Mouse (Mus musculus) limb, embryonic 12.5 days (tissue): ENCODE results near the gene Gm9747. TPM values are rescaled to one million over a fixed set of nuclear protein-coding genes. Genes with fewer than 3 reads are reported as not detected.

ENCODE experiments used
- ATAC-seq: fragments of 200-750 bp; cut with Nextera tagmentation; 2 replicates; pipeline ENCODE4 v1.8.0; 2017; ENCODE audit warnings: low read depth, moderate TSS enrichment; ENCODE audit not compliant: insufficient number of reproducible peaks, insufficient read depth, low FRiP score, low TSS enrichment
- H3K27ac ChIP-seq: fragments of 300-500 bp; sonication (generic); 2 replicates; pipeline ENCODE4 v1.5.1; 2016; ENCODE audit warnings: mild to moderate bottlenecking, moderate library complexity
- H3K27me3 ChIP-seq: fragments of 300-500 bp; sonication (generic); 2 replicates; pipeline ENCODE4 v1.6.1; 2016; ENCODE audit warnings: mild to moderate bottlenecking, moderate library complexity
- H3K36me3 ChIP-seq: fragments of 300-500 bp; sonication (generic); 2 replicates; pipeline ENCODE4 v1.6.1; 2016; ENCODE audit warnings: mild to moderate bottlenecking, moderate library complexity
- H3K4me1 ChIP-seq: fragments of 300-500 bp; sonication (generic); replicated peaks from 2 replicates; pipeline ENCODE4 v1.6.1; 2016
- H3K4me2 ChIP-seq: fragments of 300-500 bp; sonication (generic); 2 replicates; pipeline ENCODE4 v1.6.1; 2016; ENCODE audit warnings: mild to moderate bottlenecking, moderate library complexity
- H3K4me3 ChIP-seq: fragments of 300-500 bp; sonication (generic); replicated peaks from 2 replicates; pipeline ENCODE4 v1.5.1; 2016; ENCODE audit warnings: mild to moderate bottlenecking
- H3K9ac ChIP-seq: fragments of 300-500 bp; sonication (generic); replicated peaks from 2 replicates; pipeline ENCODE4 v1.6.1; 2016; ENCODE audit warnings: mild to moderate bottlenecking, moderate library complexity
- H3K9me3 ChIP-seq: fragments of 300-500 bp; sonication (generic); 2 replicates; pipeline ENCODE4 v1.6.1; 2016; ENCODE audit warnings: mild to moderate bottlenecking, moderate library complexity
- WGBS: fragments of 180-500 bp; shearing (Covaris S2); methylation state at CpG from one replicate; pipeline ENCODE4 v1.1.7; 2016; 5-methylcytosine and 5-hydroxymethylcytosine counted together
- polyA plus RNA-seq: library from polyadenylated mRNA; unstranded; fragments of >200 nt; fragmentation: Nextera tagmentation; extraction: Ambion mirVana; gene quantifications from 2 replicates; pipeline ENCODE4 v1.2.1, GENCODE M21; 2016

The Gm9747 gene
- polyA plus RNA-seq, 1 experiment from 2014 or later = 29.1 TPM

DNA sequence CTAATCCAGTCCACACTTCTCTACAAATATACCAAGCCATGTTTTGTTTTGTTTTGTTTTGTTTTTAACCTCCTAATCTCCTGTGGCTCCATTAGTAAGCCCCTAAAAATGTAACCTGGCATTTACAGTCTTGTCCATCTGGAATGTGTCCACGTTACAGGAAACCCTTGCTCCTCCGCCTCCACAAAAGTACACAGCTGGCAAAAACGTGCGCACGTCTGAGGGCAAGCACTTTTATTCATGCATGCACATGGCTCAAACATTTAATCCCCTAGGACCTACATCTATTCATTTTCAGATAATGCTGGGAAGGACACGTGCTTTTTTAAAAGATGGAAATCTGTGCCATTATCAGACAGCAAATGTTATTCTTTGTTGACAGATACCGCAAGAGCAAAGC, 25.4 kb downstream of the Gm9747 start:
- Histone ChIP-seq H3K9ac (no peak overlapping the region), H3K9me3 (no peaks in the 10 kb centered on the region), H3K27ac (peak overlapping the region; percentile 79), H3K36me3 (peaks cover 12% of the 10 kb centered on the region; the same call in 1 of the 2 replicates), H3K4me2 (no peak overlapping the region), H3K4me3 (no peak overlapping the region), H3K4me1 (peaks cover 51% of the 10 kb centered on the region), H3K27me3 (no peaks in the 10 kb centered on the region)
- WGBS = 15% methylated on average over 7 of the region's 7 CpGs
- no peak for ATAC-seq

DNA sequence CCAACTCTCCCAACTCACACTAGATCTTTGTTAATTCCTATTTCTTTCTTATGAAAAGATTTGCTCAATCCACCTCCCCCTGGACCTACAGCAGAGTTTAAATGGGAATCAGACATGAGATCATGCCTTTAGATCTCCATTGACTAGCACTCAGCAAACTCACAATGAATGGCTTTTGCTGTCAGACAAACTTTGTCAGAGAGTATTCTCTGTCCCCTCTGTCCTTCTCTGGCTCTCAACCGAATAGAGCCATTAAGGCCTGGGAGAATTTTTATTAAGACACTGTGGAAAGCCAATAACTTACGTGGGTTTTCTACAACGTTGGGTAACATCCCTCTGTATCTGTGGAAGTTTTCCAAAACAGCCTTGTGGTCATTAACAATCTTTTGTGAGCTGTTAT, 27.1 kb downstream of the Gm9747 start:
- H3K27me3 ChIP-seq = no peaks in the 10 kb centered on the region
- H3K9ac ChIP-seq = no peak overlapping the region
- peaks cover 13% of the 10 kb centered on the region; the same call in 1 of the 2 replicates for H3K36me3 ChIP-seq
- 55% methylated on average over 3 of the region's 3 CpGs for WGBS
- H3K27ac ChIP-seq = no peak overlapping the region
- H3K9me3 ChIP-seq = no peaks in the 10 kb centered on the region
- no peak overlapping the region for H3K4me3 ChIP-seq
- no peak for ATAC-seq
- peaks cover 47% of the 10 kb centered on the region for H3K4me1 ChIP-seq
- H3K4me2 ChIP-seq = no peak overlapping the region

DNA sequence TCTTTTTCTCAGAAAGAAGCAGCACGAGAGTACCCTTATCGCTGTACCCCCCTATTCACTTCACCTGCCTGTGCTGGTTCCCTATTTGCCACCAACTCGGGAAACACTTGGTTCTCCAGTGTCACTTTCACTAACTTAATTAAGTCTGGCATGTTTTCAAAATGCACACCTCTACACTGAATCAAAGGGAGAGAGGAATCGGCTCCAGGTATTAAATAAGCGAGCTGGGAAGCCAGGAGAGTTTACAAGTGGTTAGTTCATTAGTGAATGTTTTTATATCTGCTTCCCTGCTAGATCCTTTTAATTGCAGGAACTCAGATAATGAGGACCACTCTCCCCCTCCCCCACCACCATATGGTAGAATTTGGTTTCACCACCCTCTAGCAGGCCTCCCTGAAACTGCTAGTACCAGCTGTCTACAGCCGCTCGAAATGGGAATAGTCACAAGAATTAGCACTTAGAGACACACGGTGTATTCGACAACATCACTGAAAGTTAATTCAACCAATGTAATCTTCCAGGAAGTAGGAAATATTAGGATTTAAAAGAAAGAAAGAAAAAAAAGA, 28.2 kb downstream of the Gm9747 start:
- Histone ChIP-seq H3K4me3 (no peak overlapping the region), H3K27ac (0 out of 2 replicates have a peak overlapping the region, but pooled peaks have one; percentile 5), H3K36me3 (peaks cover 9% of the 10 kb centered on the region; the same call in 1 of the 2 replicates), H3K27me3 (no peaks in the 10 kb centered on the region), H3K4me1 (peaks cover 47% of the 10 kb centered on the region), H3K9me3 (no peaks in the 10 kb centered on the region), H3K9ac (no peak overlapping the region), H3K4me2 (no peak overlapping the region)
- 22% methylated on average over 9 of the region's 9 CpGs for WGBS
- ATAC-seq = no peak

DNA sequence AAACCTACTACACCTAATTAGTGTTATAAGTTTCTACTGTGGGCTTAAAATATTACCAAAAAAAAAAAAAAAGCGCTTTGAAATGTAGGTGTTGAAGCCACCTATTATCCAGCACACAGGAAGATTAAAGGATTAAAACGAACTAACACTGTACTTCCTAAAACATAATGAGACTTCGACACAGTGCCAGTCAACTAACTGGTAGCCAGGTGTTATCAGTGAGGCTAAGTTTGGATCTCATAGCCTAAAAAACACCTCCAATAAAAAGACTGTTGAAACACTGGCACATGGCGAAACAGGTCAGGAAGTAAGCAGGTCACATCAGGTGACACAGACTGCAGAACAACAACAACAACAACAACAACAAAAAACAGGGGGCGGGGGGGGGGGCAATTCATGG, 28.7 kb downstream of the Gm9747 start:
- Histone ChIP-seq H3K4me3 (no peak overlapping the region), H3K4me2 (no peak overlapping the region), H3K9ac (no peak overlapping the region), H3K4me1 (peaks cover 47% of the 10 kb centered on the region), H3K9me3 (no peaks in the 10 kb centered on the region), H3K27ac (no peak overlapping the region), H3K36me3 (peaks cover 9% of the 10 kb centered on the region; the same call in 1 of the 2 replicates), H3K27me3 (no peaks in the 10 kb centered on the region)
- WGBS = 30% methylated on average over 5 of the region's 5 CpGs
- ATAC-seq = no peak

- no peaks in the 10 kb centered on the region for H3K9me3 ChIP-seq
- 27% methylated on average over 1 of the region's 1 CpGs for WGBS
- H3K4me1 ChIP-seq = peaks cover 42% of the 10 kb centered on the region
- H3K27ac ChIP-seq = no peak overlapping the region
- H3K4me2 ChIP-seq = no peak overlapping the region
- H3K36me3 ChIP-seq = peaks cover 9% of the 10 kb centered on the region; the same call in 1 of the 2 replicates
- H3K4me3 ChIP-seq = no peak overlapping the region
- no peaks in the 10 kb centered on the region for H3K27me3 ChIP-seq
- no peak for ATAC-seq
- no peak overlapping the region for H3K9ac ChIP-seq
These were observed 29.4 kb downstream of the Gm9747 start for GRCm38 (mm10) chr1:82262331-82262730.

GRCm38 (mm10) chr1:82267547-82267946, 34.6 kb downstream of the Gm9747 start:
- H3K36me3 ChIP-seq = peaks cover 14% of the 10 kb centered on the region; the same call in 1 of the 2 replicates

GRCm38 (mm10) chr1:82272231-82272630, 39.3 kb downstream of the Gm9747 start:
- 70% methylated on average over 5 of the region's 5 CpGs for WGBS
- H3K4me1 ChIP-seq = peaks cover 35% of the 10 kb centered on the region

More at GRCm38 (mm10) chr1:82267547-82267946, 34.6 kb downstream of the Gm9747 start:
- H3K9ac ChIP-seq = no peak overlapping the region
- ATAC-seq = no peak
- no peak overlapping the region for H3K4me3 ChIP-seq
- H3K27me3 ChIP-seq = no peaks in the 10 kb centered on the region
- H3K4me2 ChIP-seq = no peak overlapping the region
- no peaks in the 10 kb centered on the region for H3K9me3 ChIP-seq
- 57% methylated on average over 4 of the region's 4 CpGs for WGBS
- H3K27ac ChIP-seq = no peak overlapping the region
- H3K4me1 ChIP-seq = peaks cover 11% of the 10 kb centered on the region

DNA sequence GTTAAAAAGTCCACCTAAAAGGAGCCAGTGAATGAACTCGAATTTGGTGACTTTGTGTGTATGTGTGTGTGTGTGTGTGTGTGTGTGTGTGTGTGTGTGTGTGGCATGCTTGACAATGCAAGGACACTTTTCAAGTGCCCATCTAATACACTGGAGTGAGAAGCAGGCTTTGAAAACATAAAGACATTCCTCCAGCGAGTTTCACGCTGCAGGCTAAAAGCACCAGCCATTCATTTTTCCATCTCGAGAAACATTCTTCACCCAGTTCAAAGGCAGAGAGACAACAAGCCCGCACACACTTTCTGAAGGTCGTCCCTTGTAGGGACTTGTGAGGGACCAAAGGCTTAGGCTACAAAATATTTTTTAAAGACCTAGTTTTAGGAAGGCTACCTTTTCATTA, 40.6 kb downstream of the Gm9747 start:
- H3K27me3 ChIP-seq = no peaks in the 10 kb centered on the region
- ATAC-seq = no peak
- no peak overlapping the region for H3K9ac ChIP-seq
- no peak overlapping the region for H3K4me2 ChIP-seq
- no peak overlapping the region for H3K4me3 ChIP-seq
- peaks cover 28% of the 10 kb centered on the region for H3K36me3 ChIP-seq
- 45% methylated on average over 6 of the region's 6 CpGs for WGBS
- no peaks in the 10 kb centered on the region for H3K9me3 ChIP-seq
- peak overlapping the region; percentile 36; the same call in 1 of the 2 replicates for H3K27ac ChIP-seq
- H3K4me1 ChIP-seq = peaks cover 35% of the 10 kb centered on the region

More at GRCm38 (mm10) chr1:82272231-82272630, 39.3 kb downstream of the Gm9747 start:
- H3K27ac ChIP-seq = no peak overlapping the region
- no peaks in the 10 kb centered on the region for H3K27me3 ChIP-seq
- no peak for ATAC-seq
- H3K9ac ChIP-seq = no peak overlapping the region
- no peak overlapping the region for H3K4me3 ChIP-seq
- H3K36me3 ChIP-seq = peaks cover 15% of the 10 kb centered on the region
- H3K9me3 ChIP-seq = no peaks in the 10 kb centered on the region
- H3K4me2 ChIP-seq = no peak overlapping the region

- Histone ChIP-seq H3K9me3 (no peaks in the 10 kb centered on the region), H3K27ac (peak overlapping the region; percentile 20; the same call in 1 of the 2 replicates), H3K4me2 (no peak overlapping the region), H3K4me3 (no peak overlapping the region), H3K36me3 (peaks cover 37% of the 10 kb centered on the region), H3K9ac (no peak overlapping the region), H3K4me1 (peaks cover 33% of the 10 kb centered on the region), H3K27me3 (no peaks in the 10 kb centered on the region)
- 5% methylated on average over 1 of the region's 1 CpGs for WGBS
- ATAC-seq = no peak
These were observed 41.4 kb downstream of the Gm9747 start for GRCm38 (mm10) chr1:82274361-82274760.

DNA sequence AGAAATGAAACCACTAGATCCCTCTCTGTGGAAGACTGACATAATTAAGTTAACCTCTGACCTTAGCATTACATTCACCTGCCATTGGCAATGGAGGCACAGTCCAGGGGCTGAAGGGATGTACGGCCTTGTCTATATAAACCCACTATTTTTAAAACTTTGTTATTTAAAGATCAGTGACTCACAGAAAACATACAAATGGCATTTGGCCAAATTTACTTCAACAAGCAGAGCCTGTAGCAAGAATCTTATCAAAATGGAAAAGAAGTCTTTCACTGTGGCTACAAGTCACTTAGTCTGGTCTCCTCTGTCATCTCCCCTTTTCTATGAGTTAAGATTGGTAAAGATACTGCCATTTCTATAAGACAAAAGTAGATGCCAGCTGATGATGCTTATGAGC, 46.9 kb downstream of the Gm9747 start:
- H3K27me3 ChIP-seq = no peaks in the 10 kb centered on the region
- no peak overlapping the region for H3K9ac ChIP-seq
- H3K4me3 ChIP-seq = no peak overlapping the region
- H3K27ac ChIP-seq = no peak overlapping the region
- 90% methylated on average over 1 of the region's 1 CpGs for WGBS
- no peak for ATAC-seq
- H3K36me3 ChIP-seq = peaks cover 33% of the 10 kb centered on the region
- peaks cover 20% of the 10 kb centered on the region for H3K4me1 ChIP-seq
- H3K4me2 ChIP-seq = no peak overlapping the region
- no peaks in the 10 kb centered on the region for H3K9me3 ChIP-seq

GRCm38 (mm10) chr1:82281823-82282222, 48.9 kb downstream of the Gm9747 start:
- H3K4me1 ChIP-seq = peaks cover 26% of the 10 kb centered on the region
- no peaks in the 10 kb centered on the region for H3K27me3 ChIP-seq
- no peak overlapping the region for H3K9ac ChIP-seq
- no peak overlapping the region for H3K27ac ChIP-seq
- ATAC-seq = no peak
- H3K9me3 ChIP-seq = no peaks in the 10 kb centered on the region
- peaks cover 27% of the 10 kb centered on the region for H3K36me3 ChIP-seq
- WGBS = 73% methylated on average over 6 of the region's 6 CpGs
- no peak overlapping the region for H3K4me2 ChIP-seq
- no peak overlapping the region for H3K4me3 ChIP-seq
